Mouse (Mus musculus) spleen, adult 18-20 months (tissue): ENCODE data around the gene Tsc2.

Source experiments
- DNase-seq, 2 experiments: peaks; one replicate each; pipeline ENCODE4 v3.0.0; 2022; ENCODE audit warnings: mixed read lengths in 2 of 2

The Tsc2 gene

GRCm38 (mm10) chr17:24646381-24646780 lies 14.0 kb upstream of the Tsc2 start:
- no peak for DNase-seq

- no peak for DNase-seq
These were observed 13.5 kb upstream of the Tsc2 start for GRCm38 (mm10) chr17:24645916-24646315.

- no peak for DNase-seq
These were observed 12.7 kb upstream of the Tsc2 start for GRCm38 (mm10) chr17:24644875-24645721.

GRCm38 (mm10) chr17:24644030-24644715 lies 11.7 kb upstream of the Tsc2 start:
- DNase-seq: no peak

- DNase-seq: no peak
These were observed 10.4 kb upstream of the Tsc2 start for GRCm38 (mm10) chr17:24642791-24643343.

GRCm38 (mm10) chr17:24641944-24642343 lies 9.5 kb upstream of the Tsc2 start:
- DNase-seq: no peak

- DNase-seq: no peak
These were observed 8.2 kb upstream of the Tsc2 start for GRCm38 (mm10) chr17:24640581-24640980.

- DNase-seq: no peak
These were observed 7.7 kb upstream of the Tsc2 start for GRCm38 (mm10) chr17:24640119-24640518.

- DNase-seq: no peak
These were observed 7.2 kb upstream of the Tsc2 start for GRCm38 (mm10) chr17:24639571-24639988.

- no peak for DNase-seq
These were observed 6.4 kb upstream of the Tsc2 start for GRCm38 (mm10) chr17:24638840-24639239.

GRCm38 (mm10) chr17:24638214-24638613 lies 5.8 kb upstream of the Tsc2 start:
- no peak for DNase-seq

GRCm38 (mm10) chr17:24636781-24637481 lies 4.5 kb upstream of the Tsc2 start:
- DNase-seq: no peak

GRCm38 (mm10) chr17:24635694-24636093 lies 3.3 kb upstream of the Tsc2 start:
- no peak for DNase-seq

GRCm38 (mm10) chr17:24635024-24635423 lies 2.6 kb upstream of the Tsc2 start:
- no peak for DNase-seq

- no peak for DNase-seq
These were observed 1.4 kb upstream of the Tsc2 start for GRCm38 (mm10) chr17:24633831-24634230.

GRCm38 (mm10) chr17:24632813-24633449 lies 501 bp upstream of the Tsc2 start:
- DNase-seq: no peak

GRCm38 (mm10) chr17:24630072-24630471 lies 2.4 kb downstream of the Tsc2 start:
- no peak for DNase-seq

- peak; percentile 49 to 81 for DNase-seq
These were observed 3.8 kb downstream of the Tsc2 start for GRCm38 (mm10) chr17:24628646-24629045.

- no peak for DNase-seq
These were observed 7.0 kb downstream of the Tsc2 start for GRCm38 (mm10) chr17:24625472-24625871.

- DNase-seq: no peak
These were observed 14.8 kb downstream of the Tsc2 start for GRCm38 (mm10) chr17:24617561-24618194.

- DNase-seq: no peak
These were observed 21.7 kb downstream of the Tsc2 start for GRCm38 (mm10) chr17:24610711-24611110.

- no peak for DNase-seq
These were observed 23.6 kb downstream of the Tsc2 start for GRCm38 (mm10) chr17:24608874-24609273.
